Mouse (Mus musculus): ENCODE measurements at regions not wholly inside any gene's neighbourhood (a gene's known extent, or its start where the extent isn't known, plus 50 kb on each side); places are given as distances from the start of the nearest gene placed in this dataset.

- TF ChIP-seq CTCF (IDR thresholded peaks at IDR 0.05; ENCODE audit: control insufficient read depth, insufficient read depth, low read length), result no peak
- no peak for TF ChIP-seq POLR2A (IDR thresholded peaks at IDR 0.05; ENCODE audit: borderline replicate concordance, control insufficient read depth, low read depth, low read length)
Measured at GRCm38 (mm10) chr12:112418636-112419035, 70.6 kb upstream of the A530016L24Rik start.
